Mouse (Mus musculus) spleen, postnatal 4 days (tissue): Measurements from ENCODE around the gene Naa15.
"Not testable (repeated sequence)": the region's sequence is repeated elsewhere in the genome, so short reads cannot be mapped to it uniquely, and the experiment has no call there.

Experiments used
- DNase-seq, 2 experiments: peaks; one replicate each; pipeline ENCODE4 v3.0.0; 2022; ENCODE audit warnings: low spot score in 2 of 2

The Naa15 gene

DNA sequence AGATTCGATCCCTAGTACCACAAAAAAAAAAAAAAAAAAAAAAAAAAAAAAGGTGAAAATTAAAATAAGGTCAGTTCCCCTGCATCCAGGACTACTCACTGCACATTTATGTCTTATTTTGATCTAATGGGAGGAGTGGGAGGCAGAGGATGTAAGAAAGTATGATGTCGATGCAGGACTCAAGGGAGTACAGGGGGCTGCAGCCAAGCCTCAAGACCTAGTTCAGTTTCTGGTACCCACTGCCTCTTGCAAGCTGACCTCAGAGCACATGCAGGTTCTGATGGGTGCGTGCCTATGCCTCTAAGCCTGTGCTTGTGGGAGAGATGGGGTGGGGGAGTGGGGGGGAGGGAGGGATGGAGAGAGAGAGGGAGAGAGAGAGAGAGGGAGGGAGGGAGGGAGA is 20.1 kb upstream of the Naa15 start:
- DNase-seq: no peak

DNA sequence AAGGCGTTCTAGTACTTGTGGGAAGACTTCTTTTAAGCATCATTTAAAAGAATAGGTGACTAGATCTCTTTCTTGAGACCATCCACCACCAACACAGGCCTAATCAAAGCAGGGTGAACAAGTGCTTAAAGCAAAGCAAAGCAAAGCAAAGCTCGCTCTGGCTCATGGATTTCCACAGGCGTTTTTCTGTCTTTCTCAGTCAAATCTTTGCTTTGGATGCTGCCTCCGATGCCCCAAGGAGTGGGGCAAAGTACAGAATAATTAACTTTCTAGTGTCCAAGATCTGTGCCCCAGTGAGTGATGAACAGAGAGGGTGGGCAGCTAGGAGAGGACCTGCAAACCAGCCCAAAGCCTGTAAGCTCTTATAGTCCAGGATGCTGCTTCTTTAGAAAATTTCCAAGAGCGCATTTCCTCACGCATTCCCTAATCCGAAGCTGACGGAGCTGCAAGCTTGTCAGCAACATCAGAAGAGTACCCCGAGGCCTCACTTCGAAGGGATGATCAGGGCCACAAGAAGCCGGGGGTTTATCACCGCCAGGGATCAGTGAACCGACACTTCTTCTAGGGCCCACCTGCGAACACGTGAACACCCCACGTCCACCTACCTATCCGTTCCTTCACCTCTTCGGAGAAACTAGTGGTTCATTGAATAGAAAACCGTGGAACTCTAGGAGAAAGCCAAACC is 19.3 kb upstream of the Naa15 start:
- DNase-seq: no peak

DNA sequence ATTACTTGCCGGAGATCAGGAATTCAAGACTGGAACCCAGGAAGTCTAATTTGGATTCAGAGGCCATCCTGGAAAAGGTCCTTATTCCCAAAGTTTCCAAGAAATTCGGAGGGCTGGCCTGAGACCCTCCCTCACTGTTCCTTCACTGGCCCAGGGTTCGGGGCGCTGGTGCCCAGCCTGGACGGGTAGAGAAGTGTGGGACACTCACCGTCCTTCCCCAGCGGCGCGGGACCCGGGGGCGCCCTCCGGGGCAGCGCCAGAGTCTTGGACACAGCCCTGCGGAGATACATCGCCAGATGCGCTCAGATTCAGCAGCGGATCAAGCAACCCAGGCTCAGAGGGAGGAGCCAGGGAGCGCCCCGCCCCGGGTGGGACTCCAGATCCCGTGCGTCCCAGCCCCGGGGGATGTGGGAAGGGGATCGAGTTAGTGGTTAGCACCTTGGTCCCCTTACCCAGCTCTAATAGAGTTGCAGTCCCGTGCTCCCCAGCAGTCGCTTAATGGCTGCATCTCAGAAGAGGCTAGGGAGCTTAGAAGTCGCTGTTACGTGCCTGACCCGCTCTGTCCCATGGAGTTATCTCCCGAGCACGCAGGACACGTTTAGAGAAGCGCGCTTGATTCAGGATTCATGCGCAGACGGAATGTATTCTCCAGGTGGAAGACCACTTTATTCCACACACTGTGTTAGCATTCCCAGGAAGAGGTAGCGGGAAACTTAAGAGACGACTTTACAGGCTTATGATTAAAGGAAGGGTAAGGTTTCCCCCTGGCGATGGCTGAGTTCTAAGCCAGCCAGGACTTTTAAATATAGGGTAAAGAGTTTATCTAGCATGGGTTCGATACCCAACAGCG is 18.5 kb upstream of the Naa15 start, which contains the start of gene Mgarp:
Mgarp (minus strand) TSS at position 520 of the 850 bp plus-strand sequence.
- peak; percentile 53 to 78 for DNase-seq

DNA sequence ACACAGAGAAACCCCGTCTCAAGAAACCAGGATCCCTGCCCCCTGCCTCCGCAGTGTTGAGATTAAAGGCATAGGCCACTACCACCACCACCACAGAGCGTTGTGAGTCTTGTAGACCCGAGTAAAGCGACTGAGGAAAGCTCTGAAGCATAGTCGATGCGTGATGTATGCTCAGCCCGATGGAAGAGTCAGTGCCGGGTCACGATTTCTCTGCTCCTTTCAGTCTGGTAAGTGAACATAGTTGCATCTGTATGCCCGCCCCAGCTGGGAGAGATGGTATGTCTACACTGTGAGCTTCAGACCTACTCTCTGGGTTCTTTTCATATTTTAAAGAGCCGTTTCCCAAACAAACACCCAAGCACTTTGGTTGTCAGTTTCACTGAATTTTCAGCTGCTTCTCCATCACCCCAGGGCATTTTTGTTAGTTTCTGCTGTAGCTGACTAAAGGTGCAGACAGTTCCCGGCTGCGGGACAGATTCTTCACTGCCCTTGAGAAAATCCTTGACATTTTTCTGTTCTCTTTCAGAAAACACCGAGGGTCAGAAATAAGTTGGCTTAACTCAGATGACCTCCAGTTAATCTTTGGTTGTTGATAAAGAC is 17.1 kb upstream of the Naa15 start:
- no peak for DNase-seq

DNA sequence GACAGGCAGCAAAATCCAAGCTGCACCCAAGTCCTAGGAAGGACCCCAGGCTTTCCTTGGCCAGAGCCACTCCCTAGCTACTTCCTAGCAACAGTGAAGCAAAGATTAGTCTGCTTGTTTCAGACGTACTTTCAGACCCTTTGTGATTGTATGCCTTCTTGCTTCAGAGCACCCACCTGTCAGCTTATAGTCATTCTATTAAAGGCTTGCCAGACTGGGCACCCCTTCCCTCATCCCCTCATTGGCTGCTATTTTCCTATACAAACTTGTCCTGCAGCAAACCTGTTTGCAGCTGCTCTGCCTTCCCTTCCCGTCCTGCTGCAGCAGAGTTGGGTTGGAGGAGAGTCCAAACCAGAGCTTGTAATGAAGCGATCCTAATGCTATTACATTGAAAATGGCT is 16.3 kb upstream of the Naa15 start:
- no peak for DNase-seq

DNA sequence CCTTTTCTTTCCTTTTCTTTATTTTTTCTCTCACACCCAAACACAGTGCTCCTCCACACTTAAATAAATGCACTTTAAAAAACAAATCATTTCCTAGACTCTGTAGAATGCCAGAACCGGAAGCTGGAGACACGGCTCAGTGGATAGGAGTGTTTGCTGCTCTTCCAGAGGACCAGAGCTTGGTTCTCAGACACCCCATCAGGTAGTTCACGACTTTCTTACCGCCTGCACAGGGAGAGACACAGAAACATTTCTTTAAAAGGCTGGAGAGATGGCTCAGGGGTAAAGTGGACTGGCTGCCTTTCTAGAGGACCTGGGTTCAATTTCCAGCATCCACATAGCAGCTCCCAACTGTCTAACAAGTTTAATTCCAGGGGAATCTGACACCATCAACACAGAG is 15.4 kb upstream of the Naa15 start:
- DNase-seq: no peak

DNA sequence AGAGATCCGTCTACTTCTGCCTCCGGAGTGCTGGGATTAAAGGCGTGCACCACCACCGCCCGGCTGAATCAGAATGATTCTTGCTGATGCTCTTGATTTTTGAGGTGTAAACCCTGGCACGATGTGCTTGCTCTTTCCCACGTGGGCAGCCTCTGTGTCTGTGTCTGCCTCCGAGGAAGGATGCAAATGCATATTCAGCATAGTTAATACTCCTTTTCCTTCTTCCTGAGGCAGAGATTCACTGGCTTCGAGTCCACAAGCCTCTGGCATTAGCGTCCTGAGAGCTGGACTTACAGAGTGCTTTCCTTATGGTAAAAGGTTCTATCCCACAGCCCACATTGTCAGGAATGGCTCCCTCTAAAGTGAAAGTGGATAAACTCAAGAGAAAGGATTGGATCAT is 14.3 kb upstream of the Naa15 start:
- DNase-seq: no peak

DNA sequence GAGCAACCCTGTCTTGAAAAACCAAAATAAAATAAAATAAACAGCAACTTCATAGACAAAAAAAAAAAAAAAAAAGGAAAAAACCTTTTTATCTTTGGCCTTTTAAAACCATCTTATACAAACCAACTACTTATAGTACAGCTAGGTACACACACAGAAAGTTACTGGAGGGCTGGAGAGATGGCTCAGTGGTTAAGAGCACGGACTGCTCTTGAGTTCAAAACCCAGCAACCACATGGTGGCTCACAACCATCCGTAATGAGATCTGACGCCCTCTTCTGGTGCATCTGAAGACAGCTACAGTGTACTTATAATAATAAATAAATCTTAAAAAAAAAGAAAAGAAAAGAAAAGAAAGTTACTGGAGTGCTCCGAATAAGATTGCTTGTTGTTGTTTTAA is 12.9 kb upstream of the Naa15 start:
- DNase-seq: not testable (repeated sequence)

DNA sequence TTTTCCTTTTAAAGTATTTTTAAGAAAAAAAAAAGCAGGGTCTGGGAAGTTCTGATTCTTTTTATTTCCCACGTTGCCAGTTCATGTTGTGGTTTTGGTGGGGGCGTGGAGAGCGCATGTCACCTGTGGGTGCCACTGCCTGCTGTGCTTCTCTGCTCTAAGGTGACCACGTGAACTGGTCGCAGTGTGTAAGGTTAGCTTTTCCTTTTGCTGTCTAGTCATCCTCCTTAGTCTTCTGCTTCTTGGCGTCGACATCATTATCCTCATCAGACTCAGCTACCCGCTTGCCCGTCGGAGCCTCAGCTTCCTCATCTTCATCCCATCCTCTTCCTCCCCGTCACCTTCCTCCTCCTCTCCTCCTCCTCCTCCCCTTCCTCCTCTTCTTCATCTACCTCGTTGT is 12.3 kb upstream of the Naa15 start:
- DNase-seq: no peak

DNA sequence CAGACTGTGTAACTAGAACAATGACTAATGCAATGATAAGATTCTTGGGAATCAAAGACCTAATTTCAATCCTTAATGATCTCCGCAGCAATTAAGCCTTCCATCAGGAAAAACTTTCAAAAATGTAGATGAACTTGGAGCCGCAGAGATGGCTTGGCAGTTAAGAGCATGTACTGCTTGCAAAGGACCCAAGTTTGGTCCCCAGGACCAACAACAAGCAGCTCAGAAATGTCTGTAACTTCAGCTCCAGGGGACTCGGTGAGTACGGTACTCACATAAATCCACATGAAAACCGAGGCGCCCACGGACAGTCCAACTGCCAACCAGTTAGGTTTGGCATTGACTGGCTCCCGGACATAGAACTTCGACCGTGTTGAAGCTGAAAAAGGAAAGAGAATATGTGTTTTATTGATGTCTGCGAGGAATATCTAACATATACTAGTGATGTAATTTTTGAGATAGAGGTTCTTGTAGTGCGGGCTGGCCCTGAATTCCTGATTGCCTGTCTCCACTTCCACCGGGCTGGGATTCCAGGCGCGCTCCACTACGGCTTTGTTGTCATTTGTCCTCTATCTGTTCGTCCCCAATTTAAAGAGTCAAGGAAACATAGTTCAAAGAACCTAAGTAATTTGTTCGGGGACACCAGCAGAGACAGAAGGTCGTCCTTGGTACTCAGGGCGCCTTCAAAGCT is 6.9 kb upstream of the Naa15 start:
- DNase-seq: no peak

DNA sequence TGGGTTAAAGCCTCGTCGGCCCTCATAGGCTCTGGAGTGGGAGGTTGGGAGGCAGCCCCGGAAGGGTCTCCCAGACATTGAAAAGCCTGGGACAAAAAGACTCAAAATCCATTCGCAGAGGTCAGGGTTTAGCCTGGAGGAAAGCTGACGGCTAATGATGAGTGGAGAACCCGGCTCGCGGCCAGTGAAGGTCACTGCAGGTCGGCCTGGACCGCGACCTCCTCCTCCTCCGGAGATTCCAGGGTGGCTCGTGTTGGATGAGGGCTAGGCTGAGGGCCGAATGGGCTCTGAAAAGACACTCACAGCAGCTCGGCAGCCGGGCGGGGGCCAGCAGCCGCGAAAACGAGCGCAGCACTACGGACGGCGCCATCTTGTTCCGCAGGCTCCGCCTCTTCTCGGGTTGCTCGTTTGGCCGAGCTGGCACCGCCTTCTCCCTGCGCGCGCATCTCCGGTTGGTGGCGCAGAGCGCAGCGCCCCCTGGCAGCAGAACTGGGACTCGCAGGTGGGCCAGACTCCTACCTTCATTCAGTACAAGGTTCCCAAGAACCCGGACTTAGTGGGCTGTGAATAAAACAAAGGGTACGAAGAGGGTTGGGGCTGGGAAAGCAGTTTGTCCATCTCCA is 6.3 kb upstream of the Naa15 start, which contains the start of gene Ndufc1:
Ndufc1 (minus strand) TSS at position 428 of the 623 bp plus-strand sequence.
- peak; percentile 98 to 100 for DNase-seq

DNA sequence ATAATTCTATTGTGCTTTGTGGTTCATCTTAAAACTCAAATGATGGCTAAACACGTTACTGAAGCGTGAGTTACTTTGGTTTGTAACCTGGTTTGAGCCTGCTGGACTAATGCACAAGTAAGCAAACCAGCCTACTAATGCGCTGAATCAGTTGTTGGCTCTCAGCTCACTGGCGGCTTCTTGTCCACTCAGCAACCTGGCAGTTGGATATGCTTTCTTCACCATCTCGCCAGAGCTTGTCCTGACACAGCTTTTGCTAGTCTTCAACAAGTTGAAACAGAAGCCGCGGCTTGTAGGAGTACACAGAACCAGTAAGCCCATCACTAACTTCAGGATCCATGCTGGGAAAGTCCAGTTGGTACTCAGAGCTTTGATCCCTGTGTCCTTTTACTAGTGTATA is 2.5 kb upstream of the Naa15 start:
- DNase-seq: no peak

DNA sequence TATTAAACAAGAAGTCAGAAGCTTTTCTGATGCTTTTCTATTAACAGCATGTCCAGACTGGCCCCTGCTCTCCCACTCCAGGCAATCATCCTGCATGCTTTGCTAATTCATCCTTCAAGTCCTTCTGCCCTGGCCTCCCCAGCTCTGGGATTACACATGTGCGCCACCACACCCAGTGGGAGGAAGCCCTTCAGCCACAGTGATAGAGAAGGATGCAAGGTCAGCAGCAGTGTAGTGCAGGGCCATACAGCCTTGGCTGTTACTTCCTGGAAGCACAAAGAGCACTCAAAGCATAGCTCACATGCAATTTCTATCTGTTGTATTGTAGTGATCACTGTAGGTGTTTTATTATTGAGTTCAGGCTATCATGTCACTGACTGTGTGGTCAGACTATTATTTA is 1.7 kb upstream of the Naa15 start:
- DNase-seq: no peak

DNA sequence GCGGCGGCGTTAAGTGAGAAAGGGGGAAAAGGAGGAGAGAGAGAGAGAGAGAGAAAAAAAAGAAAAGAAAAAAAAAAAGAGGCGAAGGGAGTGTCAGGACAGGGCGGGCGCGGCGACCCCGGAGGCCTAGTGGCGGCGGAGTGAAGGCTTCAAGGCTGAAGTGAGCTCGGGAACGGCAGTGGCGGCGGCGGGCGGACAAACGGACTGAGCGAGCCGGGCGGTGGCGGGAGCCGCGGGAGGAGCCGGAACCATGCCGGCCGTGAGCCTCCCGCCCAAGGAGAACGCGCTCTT is 1.1 kb downstream of the Naa15 start:
- no peak for DNase-seq

DNA sequence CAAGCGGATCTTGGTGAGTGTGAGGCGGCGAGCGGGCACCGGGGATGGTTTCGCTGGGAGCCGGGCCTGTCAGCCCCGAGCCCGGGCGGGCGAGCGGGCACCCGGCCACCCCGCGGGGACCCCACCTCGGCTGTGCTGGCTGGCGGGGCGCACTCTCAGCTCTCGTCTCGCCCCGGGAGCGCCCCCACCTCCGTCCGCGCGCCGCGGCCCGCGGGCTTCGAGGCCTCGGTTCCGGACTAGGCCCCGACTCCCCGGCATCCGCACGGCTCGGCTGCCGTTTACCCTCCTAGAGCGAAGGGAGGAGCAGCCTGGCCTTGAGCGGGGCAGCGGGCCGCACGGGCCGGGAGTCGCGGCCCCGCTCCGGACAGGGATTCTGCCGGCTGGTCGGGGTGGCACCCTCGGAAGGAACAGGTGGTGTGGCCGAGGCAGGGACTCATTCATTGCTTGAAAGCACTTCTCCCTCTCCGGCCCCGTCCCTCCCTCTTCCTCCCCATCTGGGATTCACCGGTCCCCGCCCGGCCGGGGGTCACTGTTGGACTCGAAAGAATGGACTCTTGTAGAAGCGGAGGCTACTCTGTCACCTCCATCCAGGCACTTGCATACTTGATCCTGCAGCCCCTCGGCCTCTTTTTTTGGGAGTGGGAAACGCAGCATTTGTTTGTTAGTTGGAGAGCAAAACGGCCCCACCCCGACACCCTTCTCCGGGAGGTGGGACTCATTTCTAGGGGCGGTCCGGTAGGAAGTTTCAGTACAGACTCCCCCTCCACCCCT is 1.6 kb downstream of the Naa15 start:
- peak; percentile 45 to 81 for DNase-seq

DNA sequence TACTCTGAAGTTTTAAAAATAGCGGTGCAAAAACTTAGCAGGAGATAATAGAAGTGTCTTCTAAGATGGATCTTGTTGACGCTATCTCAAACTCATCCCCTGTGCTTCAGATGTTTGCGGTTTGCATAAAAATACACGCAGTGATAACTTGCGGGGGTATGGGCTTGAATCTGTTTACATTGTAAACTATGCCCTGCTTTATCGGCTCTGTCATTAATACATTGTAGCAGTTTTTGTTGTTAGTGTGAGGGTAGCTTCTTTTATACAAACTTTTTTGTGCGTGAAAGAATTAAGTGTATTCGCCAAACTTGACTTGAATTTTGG is 2.1 kb downstream of the Naa15 start:
- DNase-seq: no peak

DNA sequence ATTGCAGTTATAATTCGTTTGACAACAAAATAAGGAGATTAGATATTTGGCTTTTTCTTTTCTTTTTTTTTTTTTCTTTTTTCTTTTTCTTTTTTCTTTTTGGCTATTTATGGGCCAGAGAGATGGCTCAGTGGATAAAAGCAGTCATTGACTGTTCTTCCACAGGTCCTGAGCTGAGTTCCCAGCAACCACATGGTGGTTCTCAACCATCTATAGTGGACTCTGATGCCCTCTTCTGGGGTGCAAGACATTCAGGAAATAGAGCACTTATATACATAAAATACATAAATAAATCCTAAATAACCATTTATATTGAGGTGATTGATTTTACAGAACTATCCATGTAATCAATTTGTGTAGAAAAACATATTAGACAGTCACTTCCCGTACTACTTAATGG is 2.5 kb downstream of the Naa15 start:
- DNase-seq: no peak

DNA sequence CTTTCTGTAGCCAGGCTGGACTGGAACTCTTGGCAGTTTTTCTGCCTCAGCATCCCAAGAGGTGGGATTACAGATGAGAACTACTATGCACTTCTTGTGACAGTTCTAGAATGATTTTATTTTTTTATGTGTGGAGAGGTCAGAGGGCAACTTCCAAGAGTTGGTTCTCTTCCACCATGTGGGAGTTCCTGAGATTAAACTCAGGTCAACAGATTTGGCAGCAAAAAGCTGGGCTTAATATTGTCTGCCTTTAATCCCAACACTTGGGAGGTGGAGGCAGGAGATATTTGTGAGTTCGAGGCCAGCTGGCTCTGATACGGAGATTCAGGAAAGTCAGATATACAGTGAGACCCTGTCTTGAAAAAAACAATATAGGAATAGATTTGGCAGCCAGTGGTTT is 3.0 kb downstream of the Naa15 start:
- DNase-seq: no peak

DNA sequence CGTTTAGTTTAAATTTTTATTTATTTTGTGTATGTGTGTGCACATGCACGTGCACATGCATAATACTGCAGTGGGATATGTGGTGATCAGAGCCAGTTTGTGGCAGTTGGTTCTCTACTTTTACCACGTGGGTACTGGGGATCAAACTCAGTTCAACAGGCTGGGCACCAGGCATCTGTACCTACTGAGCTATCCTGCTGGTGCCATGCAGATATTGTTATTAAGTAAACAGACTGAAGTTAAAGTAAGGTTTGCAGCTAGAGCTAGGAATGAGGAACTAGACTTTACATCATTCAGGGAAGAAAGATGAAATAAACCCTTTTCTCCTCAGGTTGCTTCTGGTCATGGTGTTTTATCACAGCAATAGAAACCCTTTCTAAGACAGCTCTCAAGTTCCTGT is 7.0 kb downstream of the Naa15 start:
- DNase-seq: no peak

DNA sequence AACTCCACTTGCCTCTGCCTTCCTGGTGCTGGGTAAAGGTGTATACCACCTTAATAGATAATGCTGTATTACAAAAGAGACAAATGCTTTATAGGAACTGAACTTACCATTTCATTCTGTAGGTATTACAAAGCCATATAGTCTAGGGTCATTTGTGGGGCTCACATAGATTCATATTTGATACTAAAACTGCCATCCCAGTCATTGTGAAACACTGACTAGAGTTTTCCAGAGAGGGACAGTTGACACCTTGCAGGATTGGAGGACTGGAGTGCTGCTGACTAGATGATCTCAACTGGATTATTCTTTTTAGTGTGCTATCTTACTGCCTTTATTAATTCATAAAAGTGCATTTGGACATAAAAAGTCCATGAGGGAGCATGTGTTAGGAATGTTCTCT is 10.4 kb downstream of the Naa15 start:
- no peak for DNase-seq

DNA sequence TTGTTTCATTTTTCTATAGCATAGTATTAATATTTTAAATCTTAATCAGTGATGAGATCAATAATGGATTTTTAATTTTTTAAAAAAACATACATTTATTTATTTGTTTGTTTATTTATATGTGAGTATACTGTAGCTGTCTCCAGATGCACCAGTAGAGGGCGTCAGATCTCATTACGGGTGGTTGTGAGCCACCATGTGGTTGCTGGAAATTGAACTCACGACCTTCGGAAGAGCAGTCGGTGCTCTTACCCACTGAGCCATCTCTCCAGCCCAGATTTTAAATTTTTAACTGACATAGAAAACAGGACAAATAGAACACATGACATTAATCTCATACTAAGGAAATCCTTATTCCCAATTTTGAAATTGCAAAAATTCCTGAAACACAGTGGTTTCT is 19.4 kb downstream of the Naa15 start:
- DNase-seq: not testable (repeated sequence)
